Mouse (Mus musculus) adrenal gland, adult 8-10 months (tissue): Measurements from ENCODE around the gene Gm17409. TPM values are rescaled to one million over a fixed set of nuclear protein-coding genes. Genes with fewer than 3 reads are reported as not detected.

ENCODE experiments used
- DNase-seq: peaks from one replicate; pipeline ENCODE4 v3.0.0; 2022
- total RNA-seq, 4 experiments: library from RNA; stranded (reverse); gene quantifications; 2 replicates each; pipeline ENCODE4 v1.2.4; 2022

Gene Gm17409
- total RNA-seq, 4 experiments from 2014 or later, result not detected

GRCm38 (mm10) chr2:58485152-58485551, 15.2 kb downstream of the Gm17409 start:
- DNase-seq, result no peak

GRCm38 (mm10) chr2:58485683-58486082, 15.8 kb downstream of the Gm17409 start:
- no peak for DNase-seq

- DNase-seq, result no peak
These were observed 16.7 kb downstream of the Gm17409 start for GRCm38 (mm10) chr2:58486441-58487278.

GRCm38 (mm10) chr2:58487279-58487560, 17.3 kb downstream of the Gm17409 start:
- DNase-seq, result peak; percentile 38

GRCm38 (mm10) chr2:58488404-58488803, 18.5 kb downstream of the Gm17409 start:
- no peak for DNase-seq

- no peak for DNase-seq
These were observed 19.4 kb downstream of the Gm17409 start for GRCm38 (mm10) chr2:58489275-58489674.

- no peak for DNase-seq
These were observed 24.0 kb downstream of the Gm17409 start for GRCm38 (mm10) chr2:58493685-58494635.

- DNase-seq, result no peak
These were observed 25.4 kb downstream of the Gm17409 start for GRCm38 (mm10) chr2:58495271-58495670.

- DNase-seq, result no peak
These were observed 26.9 kb downstream of the Gm17409 start for GRCm38 (mm10) chr2:58496647-58497410.

GRCm38 (mm10) chr2:58505306-58506090, 35.6 kb downstream of the Gm17409 start:
- no peak for DNase-seq

GRCm38 (mm10) chr2:58510192-58510591, 40.3 kb downstream of the Gm17409 start:
- DNase-seq, result no peak

- no peak for DNase-seq
These were observed 43.3 kb downstream of the Gm17409 start for GRCm38 (mm10) chr2:58513212-58513611.

- no peak for DNase-seq
These were observed 44.6 kb downstream of the Gm17409 start for GRCm38 (mm10) chr2:58514489-58514888.

- no peak for DNase-seq
These were observed 46.1 kb downstream of the Gm17409 start for GRCm38 (mm10) chr2:58516000-58516399.

- DNase-seq, result no peak
These were observed 47.0 kb downstream of the Gm17409 start for GRCm38 (mm10) chr2:58516920-58517319.

GRCm38 (mm10) chr2:58518517-58518916, 48.6 kb downstream of the Gm17409 start:
- no peak for DNase-seq

Other genes starting within 250 kb of the Gm17409 start
- 10 to 100 TPM in 3 of 4 experiments, 1 to 10 TPM in 1; 9.1 to 16.3 (median 13.2) TPM for gene Acvr1c, start 112.2 kb upstream of the Gm17409 start, total RNA-seq
- gene Acvr1, start 97.0 kb downstream of the Gm17409 start, total RNA-seq, result 10 to 100 TPM; 32.9 to 91.3 (median 59.6) TPM
- gene Upp2, start 97.2 kb downstream of the Gm17409 start, total RNA-seq, result 10 to 100 TPM; 11.2 to 25.6 (median 20.1) TPM